Mouse (Mus musculus) kidney, embryonic 14.5 days (tissue): Measurements from ENCODE around the gene Ttll3. TPM values are rescaled to one million over a fixed set of nuclear protein-coding genes. Genes with fewer than 3 reads are reported as not detected.

Source experiments
- ATAC-seq: fragments of 200-750 bp; cut with Nextera tagmentation; 2 replicates; pipeline ENCODE4 v1.8.0; 2017; ENCODE audit warnings: moderate number of reproducible peaks, mild to moderate bottlenecking, moderate TSS enrichment, moderate library complexity; ENCODE audit not compliant: low FRiP score, low TSS enrichment
- H3K27ac ChIP-seq: fragments of 300-500 bp; sonication (generic); 2 replicates; pipeline ENCODE4 v1.5.1; 2014; ENCODE audit warnings: low read depth, mild to moderate bottlenecking, low read length, moderate library complexity, mixed read lengths
- H3K27me3 ChIP-seq: fragments of 300-500 bp; sonication (generic); 2 replicates; pipeline ENCODE4 v1.6.1; 2014; ENCODE audit warnings: mild to moderate bottlenecking, low read length; ENCODE audit not compliant: control insufficient read depth, insufficient read depth
- H3K36me3 ChIP-seq: fragments of 300-500 bp; sonication (generic); 2 replicates; pipeline ENCODE4 v1.6.1; 2014; ENCODE audit warnings: low read length, mixed read lengths; ENCODE audit not compliant: control insufficient read depth, insufficient read depth
- H3K4me1 ChIP-seq: fragments of 300-500 bp; sonication (generic); 2 replicates; pipeline ENCODE4 v1.6.1; 2014; ENCODE audit warnings: low read length, mixed read lengths; ENCODE audit not compliant: control insufficient read depth, insufficient read depth
- H3K4me2 ChIP-seq: fragments of 300-500 bp; sonication (generic); replicated peaks from 2 replicates; pipeline ENCODE4 v1.6.1; 2014; ENCODE audit warnings: low read depth, mild to moderate bottlenecking, low read length
- H3K4me3 ChIP-seq: fragments of 300-500 bp; sonication (generic); 2 replicates; pipeline ENCODE4 v1.5.1; 2014; ENCODE audit warnings: mild to moderate bottlenecking, low read length
- H3K9ac ChIP-seq: fragments of 300-500 bp; sonication (generic); 2 replicates; pipeline ENCODE4 v1.6.1; 2014; ENCODE audit warnings: low read depth, mild to moderate bottlenecking, low read length, moderate library complexity
- H3K9me3 ChIP-seq: fragments of 300-500 bp; sonication (generic); 2 replicates; pipeline ENCODE4 v1.6.1; 2016; ENCODE audit warnings: low read length; ENCODE audit not compliant: control insufficient read depth
- WGBS: fragments of 180-500 bp; shearing (Covaris S2); extraction: QIAGEN DNeasy Blood & Tissue Kit; methylation state at CpG from one replicate; pipeline ENCODE4 v1.1.7; 2014; 5-methylcytosine and 5-hydroxymethylcytosine counted together
- polyA plus RNA-seq: library from polyadenylated mRNA; unstranded; fragments of >200 nt; fragmentation: Nextera tagmentation; extraction: Ambion mirVana; gene quantifications from 2 replicates; pipeline ENCODE4 v1.2.1, GENCODE M21; 2014

Gene Ttll3
- polyA plus RNA-seq, 1 experiment from 2014 or later: 2.0 TPM

DNA sequence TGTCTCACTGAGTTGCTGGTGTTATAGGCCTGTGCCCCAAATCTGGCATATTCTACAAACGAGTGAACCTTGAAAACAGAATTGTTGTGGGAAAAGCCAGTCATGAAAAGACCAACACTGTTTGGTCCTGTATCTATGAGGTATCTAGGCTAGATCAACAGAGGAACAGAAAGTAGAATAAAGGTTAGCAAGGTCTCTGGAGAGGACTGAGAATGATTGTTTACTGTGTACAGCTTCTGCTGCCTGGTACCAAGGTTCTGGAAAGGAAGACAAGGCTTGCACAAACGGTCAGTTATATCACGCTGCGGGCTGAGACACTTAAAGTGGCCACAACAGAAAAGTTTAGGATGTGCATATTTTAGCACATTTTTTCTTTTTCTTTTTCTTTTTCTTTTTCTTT, 37.6 kb downstream of the Ttll3 start:
- no peak for ATAC-seq
- H3K27ac ChIP-seq: no peak overlapping the region
- no peaks in the 10 kb centered on the region for H3K36me3 ChIP-seq
- no peaks in the 10 kb centered on the region for H3K27me3 ChIP-seq
- peaks cover 4% of the 10 kb centered on the region; the same call in 1 of the 2 replicates for H3K9me3 ChIP-seq
- H3K4me3 ChIP-seq: no peak overlapping the region
- H3K4me2 ChIP-seq: no peak overlapping the region
- WGBS: 88% methylated on average over 4 of the region's 4 CpGs
- no peak overlapping the region for H3K9ac ChIP-seq
- H3K4me1 ChIP-seq: no peaks in the 10 kb centered on the region

DNA sequence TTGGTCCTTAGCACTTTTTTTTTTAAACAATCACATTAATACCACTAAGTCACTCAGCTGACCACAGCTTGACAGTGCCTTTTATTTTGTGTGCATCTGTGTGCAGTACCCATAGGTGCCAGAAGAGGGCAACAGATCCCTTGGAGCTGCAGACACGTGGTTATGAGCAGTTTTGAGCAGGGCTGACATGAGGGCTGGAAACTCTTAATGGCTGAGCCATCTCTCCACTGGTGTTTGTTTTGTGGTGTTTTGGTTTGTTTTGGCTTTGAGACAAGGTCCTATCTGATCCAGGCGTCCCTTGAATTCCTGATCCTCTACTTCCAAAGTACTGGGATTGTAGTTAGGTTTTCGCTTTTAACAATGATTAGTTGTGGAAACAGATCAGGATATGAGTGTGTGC, 38.3 kb downstream of the Ttll3 start:
- Histone ChIP-seq H3K9me3 (peaks cover 4% of the 10 kb centered on the region; the same call in 1 of the 2 replicates), H3K4me1 (0 out of 2 replicates have a peak, but pooled peaks cover 3% of the 10 kb centered on the region), H3K36me3 (no peaks in the 10 kb centered on the region), H3K27ac (no peak overlapping the region), H3K27me3 (no peaks in the 10 kb centered on the region), H3K4me2 (no peak overlapping the region), H3K9ac (no peak overlapping the region), H3K4me3 (no peak overlapping the region)
- 60% methylated on average over 3 of the region's 3 CpGs for WGBS
- no peak for ATAC-seq

DNA sequence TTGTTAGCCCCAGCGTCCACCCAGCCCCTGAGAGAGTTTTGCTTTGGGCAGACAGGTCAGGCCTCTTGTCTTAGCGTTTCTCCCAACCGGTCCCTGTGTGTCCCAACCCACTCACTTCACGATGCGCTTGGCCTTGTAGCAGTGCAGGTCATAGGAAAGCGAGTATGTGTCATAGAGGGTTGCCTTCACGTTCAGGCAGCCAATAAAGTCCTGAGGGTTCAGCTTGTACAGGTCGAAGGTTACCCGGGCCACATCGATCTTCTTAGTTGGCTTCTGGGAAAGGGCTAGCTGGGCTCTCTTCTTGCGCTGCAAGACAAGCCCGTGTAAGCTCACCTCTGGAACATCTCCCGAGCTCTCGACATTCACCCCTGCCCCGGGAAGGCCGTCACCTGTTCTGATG, 38.9 kb downstream of the Ttll3 start:
- H3K4me1 ChIP-seq: 0 out of 2 replicates have a peak, but pooled peaks cover 3% of the 10 kb centered on the region
- no peak overlapping the region for H3K4me3 ChIP-seq
- H3K27me3 ChIP-seq: no peaks in the 10 kb centered on the region
- peaks cover 4% of the 10 kb centered on the region; the same call in 1 of the 2 replicates for H3K9me3 ChIP-seq
- WGBS: 86% methylated on average over 16 of the region's 16 CpGs
- no peaks in the 10 kb centered on the region for H3K36me3 ChIP-seq
- no peak overlapping the region for H3K9ac ChIP-seq
- no peak for ATAC-seq
- no peak overlapping the region for H3K27ac ChIP-seq
- no peak overlapping the region for H3K4me2 ChIP-seq

DNA sequence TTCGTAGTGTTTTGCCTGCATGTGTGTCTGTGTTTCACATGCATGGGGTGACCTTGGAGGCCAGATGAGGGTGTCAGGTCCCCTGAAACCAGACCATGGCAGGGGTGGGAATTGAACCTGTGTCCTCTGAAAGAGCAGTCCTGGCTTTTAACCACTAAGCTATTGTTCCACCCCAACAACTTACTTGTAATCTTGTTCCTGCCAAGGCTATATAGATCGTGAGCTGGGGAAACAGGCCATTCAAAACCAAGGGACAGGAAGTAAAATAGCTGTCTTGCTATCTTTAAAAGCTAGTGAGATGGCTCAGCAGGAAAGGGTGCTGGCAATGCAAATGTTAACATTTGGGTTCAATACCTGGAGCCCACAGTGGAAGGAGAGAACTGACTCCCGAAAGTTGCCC, 40.9 kb downstream of the Ttll3 start:
- no peak overlapping the region for H3K9ac ChIP-seq
- peaks cover 4% of the 10 kb centered on the region; the same call in 1 of the 2 replicates for H3K9me3 ChIP-seq
- ATAC-seq: no peak
- no peak overlapping the region for H3K4me2 ChIP-seq
- WGBS: 81% methylated on average over 3 of the region's 3 CpGs
- H3K4me1 ChIP-seq: 0 out of 2 replicates have a peak, but pooled peaks cover 3% of the 10 kb centered on the region
- H3K36me3 ChIP-seq: no peaks in the 10 kb centered on the region
- no peak overlapping the region for H3K4me3 ChIP-seq
- H3K27me3 ChIP-seq: no peaks in the 10 kb centered on the region
- H3K27ac ChIP-seq: no peak overlapping the region

DNA sequence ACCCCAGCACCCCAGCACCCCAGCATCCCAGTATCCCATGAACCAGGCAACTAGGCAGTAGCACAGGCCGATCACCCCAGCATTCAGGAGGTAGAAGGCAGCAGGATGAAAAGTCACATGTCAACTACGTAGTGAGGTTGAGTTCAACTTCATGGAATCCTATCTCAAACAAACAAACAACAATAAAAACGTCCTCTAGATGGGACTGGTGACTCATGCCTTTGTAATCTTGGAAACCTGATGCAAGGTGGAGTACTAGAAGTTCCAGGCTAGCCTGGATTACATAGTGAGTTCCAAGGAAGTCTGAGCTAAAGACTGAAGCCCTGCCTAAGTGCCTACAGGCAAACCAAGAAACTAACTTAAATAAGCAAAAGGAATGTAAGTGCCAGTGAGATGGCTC, 41.8 kb downstream of the Ttll3 start:
- Histone ChIP-seq H3K27ac (no peak overlapping the region), H3K4me3 (no peak overlapping the region), H3K27me3 (no peaks in the 10 kb centered on the region), H3K4me1 (0 out of 2 replicates have a peak, but pooled peaks cover 3% of the 10 kb centered on the region), H3K9ac (no peak overlapping the region), H3K9me3 (peaks cover 4% of the 10 kb centered on the region; the same call in 1 of the 2 replicates), H3K36me3 (no peaks in the 10 kb centered on the region), H3K4me2 (no peak overlapping the region)
- 58% methylated on average over 3 of the region's 3 CpGs for WGBS
- no peak for ATAC-seq

DNA sequence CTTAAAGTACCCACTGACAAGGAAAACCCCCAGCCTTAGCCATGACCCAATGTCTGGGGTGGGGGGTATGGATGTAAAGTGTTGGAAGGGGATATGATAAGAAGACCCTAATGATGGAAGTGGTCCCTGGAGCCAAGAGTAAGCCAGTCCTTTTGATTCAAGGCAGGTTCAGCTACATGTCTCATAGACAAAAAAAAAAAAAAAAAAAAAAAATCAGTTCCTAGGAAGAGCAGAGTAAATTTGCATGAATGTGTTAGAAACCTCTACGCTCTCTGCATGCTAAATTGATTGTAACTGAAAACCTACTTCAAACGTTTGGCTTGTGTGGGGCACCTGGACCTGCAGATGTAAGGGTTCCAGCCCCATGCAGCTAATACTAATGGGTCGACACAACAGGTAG, 42.7 kb downstream of the Ttll3 start:
- H3K27ac ChIP-seq: no peak overlapping the region
- H3K9me3 ChIP-seq: peaks cover 4% of the 10 kb centered on the region; the same call in 1 of the 2 replicates
- 57% methylated on average over 3 of the region's 3 CpGs for WGBS
- no peak overlapping the region for H3K4me2 ChIP-seq
- H3K4me1 ChIP-seq: 0 out of 2 replicates have a peak, but pooled peaks cover 3% of the 10 kb centered on the region
- H3K4me3 ChIP-seq: no peak overlapping the region
- no peaks in the 10 kb centered on the region for H3K27me3 ChIP-seq
- no peaks in the 10 kb centered on the region for H3K36me3 ChIP-seq
- ATAC-seq: no peak
- no peak overlapping the region for H3K9ac ChIP-seq

- ATAC-seq: no peak
- Histone ChIP-seq H3K27ac (no peak overlapping the region), H3K36me3 (no peaks in the 10 kb centered on the region), H3K4me1 (0 out of 2 replicates have a peak, but pooled peaks cover 3% of the 10 kb centered on the region), H3K9ac (no peak overlapping the region), H3K4me3 (no peak overlapping the region), H3K4me2 (no peak overlapping the region), H3K9me3 (no peaks in the 10 kb centered on the region), H3K27me3 (no peaks in the 10 kb centered on the region)
- 67% methylated on average over 3 of the region's 3 CpGs for WGBS
Measured at GRCm38 (mm10) chr6:113433661-113434060, 44.6 kb downstream of the Ttll3 start.

- no peak overlapping the region for H3K4me2 ChIP-seq
- H3K4me1 ChIP-seq: 0 out of 2 replicates have a peak, but pooled peaks cover 3% of the 10 kb centered on the region
- no peaks in the 10 kb centered on the region for H3K36me3 ChIP-seq
- no peak overlapping the region for H3K9ac ChIP-seq
- no peak for ATAC-seq
- 76% methylated on average over 7 of the region's 7 CpGs for WGBS
- H3K27me3 ChIP-seq: no peaks in the 10 kb centered on the region
- H3K9me3 ChIP-seq: no peaks in the 10 kb centered on the region
- H3K4me3 ChIP-seq: no peak overlapping the region
- H3K27ac ChIP-seq: no peak overlapping the region
Measured at GRCm38 (mm10) chr6:113434691-113435090, 45.6 kb downstream of the Ttll3 start.

GRCm38 (mm10) chr6:113435664-113436205, 46.7 kb downstream of the Ttll3 start, which contains the start of gene Cidec:
Gene Cidec (minus strand): TSS chr6:113435760.
- Histone ChIP-seq H3K9ac (no peak within 1 kb of the TSS), H3K27me3 (no peaks in the 10 kb centered on the region), H3K36me3 (no peaks in the 10 kb centered on the region), H3K27ac (no peak within 1 kb of the TSS), H3K9me3 (no peaks in the 10 kb centered on the region), H3K4me1 (0 out of 2 replicates have a peak, but pooled peaks cover 3% of the 10 kb centered on the region), H3K4me2 (no peak within 1 kb of the TSS), H3K4me3 (no peak within 1 kb of the TSS)
- ATAC-seq: no peak
- 72% methylated on average over 9 of the region's 9 CpGs for WGBS
